Mouse (Mus musculus) c-Kit-positive CD71-positive TER-119-positive erythroid progenitor cells, embryonic 14.5 days (primary cell): ENCODE results near the gene Ankrd35.
"Not testable (repeated sequence)": the region's sequence is repeated elsewhere in the genome, so short reads cannot be mapped to it uniquely, and the experiment has no call there.

Experiments used
- DNase-seq: peaks from one replicate; pipeline ENCODE4 v3.0.0-alpha.2; 2013; ENCODE audit warnings: low spot score

Ankrd35 gene

GRCm38 (mm10) chr3:96673514-96673913, 3.6 kb downstream of the Ankrd35 start:
- DNase-seq: no peak

GRCm38 (mm10) chr3:96674442-96674841, 4.5 kb downstream of the Ankrd35 start:
- no peak for DNase-seq

DNA sequence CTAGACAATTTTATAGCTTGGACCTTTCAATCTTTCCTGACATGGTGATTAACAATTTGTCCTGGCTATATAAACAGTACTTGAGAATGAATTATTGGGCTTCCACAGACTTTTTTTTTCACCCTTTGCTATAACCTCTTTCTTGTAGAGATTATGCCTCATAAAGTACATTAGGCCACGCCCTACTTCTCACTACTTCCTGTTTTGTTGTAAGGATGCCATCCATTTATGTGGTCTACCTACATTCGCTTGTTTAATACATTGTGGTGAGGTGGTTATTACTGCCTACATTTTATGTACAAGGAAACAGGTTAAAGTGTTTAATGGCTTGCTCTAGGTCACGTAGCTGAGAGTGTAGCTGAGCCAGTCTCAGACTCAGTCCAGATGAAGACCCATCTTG, 5.2 kb downstream of the Ankrd35 start:
- DNase-seq: no peak

DNA sequence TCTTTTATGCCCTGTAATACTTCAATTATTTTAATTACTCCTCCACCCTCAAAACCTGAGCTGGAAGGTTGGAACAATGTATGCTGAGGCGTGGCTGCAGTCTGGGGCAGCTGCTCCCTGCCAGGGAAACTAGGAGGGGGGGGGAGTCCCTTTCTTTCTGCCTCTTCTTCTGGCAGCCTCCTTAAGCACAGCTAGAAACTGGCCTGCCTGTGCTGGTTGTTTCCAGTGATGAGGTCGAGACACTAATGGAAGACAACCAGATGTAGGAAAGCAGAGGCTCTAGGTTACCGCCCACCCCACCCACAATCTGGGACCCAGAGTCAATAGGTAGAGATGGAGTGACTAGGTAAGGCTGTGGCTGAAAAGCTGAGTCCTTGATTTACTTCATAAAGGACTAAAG, 5.8 kb downstream of the Ankrd35 start:
- DNase-seq: no peak

- no peak for DNase-seq
Observed at GRCm38 (mm10) chr3:96678456-96678855, 8.5 kb downstream of the Ankrd35 start.

- peak; percentile 31 for DNase-seq
Observed at GRCm38 (mm10) chr3:96679159-96679674, 9.3 kb downstream of the Ankrd35 start.

GRCm38 (mm10) chr3:96680269-96680956, 10.5 kb downstream of the Ankrd35 start:
- DNase-seq: no peak

GRCm38 (mm10) chr3:96683496-96683895, 13.6 kb downstream of the Ankrd35 start:
- DNase-seq: no peak

DNA sequence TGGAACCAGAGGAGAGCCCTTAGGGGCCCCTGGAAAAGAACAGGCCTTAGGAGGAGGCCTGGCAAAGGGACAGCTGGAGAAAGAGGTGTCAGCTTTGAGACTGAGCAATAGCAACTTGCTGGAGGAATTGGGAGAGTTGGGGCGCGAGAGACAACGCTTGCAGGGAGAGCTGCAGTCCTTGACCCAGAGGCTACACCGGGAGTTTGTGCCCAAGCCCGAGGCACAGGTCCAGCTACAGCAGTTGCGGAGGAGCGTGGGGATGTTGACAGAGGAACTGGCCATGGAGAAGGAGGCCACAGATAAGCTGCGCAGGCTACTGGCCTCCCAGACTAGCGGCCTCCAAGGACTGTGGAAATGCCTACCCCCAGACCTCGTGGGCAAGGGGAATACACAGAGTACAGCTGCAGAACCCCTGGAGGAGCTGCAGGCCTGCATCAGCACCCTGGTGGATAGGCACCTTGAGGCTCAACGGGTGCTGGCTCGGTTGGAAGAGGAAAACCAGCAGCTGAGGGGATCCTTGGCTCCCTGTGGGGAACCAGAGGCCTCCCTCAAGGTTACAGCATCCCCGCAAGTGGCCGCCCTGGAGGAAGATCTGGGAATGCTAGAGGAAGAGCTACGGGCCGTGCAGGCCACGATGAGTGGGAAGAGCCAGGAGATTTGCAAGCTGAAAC, 14.4 kb downstream of the Ankrd35 start:
- no peak for DNase-seq

DNA sequence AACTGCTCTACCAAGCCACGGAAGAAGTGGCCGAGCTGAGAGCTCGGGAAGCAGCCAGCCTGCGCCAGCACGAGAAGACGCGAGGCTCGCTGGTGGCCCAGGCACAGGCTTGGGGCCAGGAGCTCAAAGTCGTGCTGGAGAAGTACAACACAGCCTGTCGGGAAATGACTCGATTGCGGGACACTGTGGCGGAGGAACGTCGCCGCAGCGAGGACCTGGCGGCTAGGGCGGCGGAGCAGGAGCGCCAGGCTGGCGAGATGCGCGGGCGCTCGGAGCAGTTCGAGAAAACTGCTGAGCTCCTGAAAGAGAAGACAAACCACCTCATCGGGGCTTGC, 14.9 kb downstream of the Ankrd35 start:
- no peak for DNase-seq

DNA sequence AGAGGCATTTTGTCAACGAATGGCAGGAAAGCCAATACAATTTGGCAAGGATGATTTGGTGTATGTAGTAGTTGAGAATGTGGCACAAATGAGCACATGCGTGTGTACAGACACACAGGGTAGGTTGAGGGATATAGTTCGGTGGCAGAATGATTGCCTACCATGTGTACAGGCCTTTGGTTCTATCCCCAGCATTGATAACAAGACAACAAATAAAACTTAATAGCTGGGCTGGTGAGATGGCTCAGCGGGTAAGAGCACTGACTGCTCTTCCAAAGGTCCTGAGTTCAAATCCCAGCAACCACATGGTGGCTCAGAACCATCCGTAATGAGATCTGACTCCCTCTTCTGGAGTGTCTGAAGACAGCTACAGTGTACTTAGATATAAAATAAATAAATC, 16.1 kb downstream of the Ankrd35 start:
- not testable (repeated sequence) for DNase-seq

DNA sequence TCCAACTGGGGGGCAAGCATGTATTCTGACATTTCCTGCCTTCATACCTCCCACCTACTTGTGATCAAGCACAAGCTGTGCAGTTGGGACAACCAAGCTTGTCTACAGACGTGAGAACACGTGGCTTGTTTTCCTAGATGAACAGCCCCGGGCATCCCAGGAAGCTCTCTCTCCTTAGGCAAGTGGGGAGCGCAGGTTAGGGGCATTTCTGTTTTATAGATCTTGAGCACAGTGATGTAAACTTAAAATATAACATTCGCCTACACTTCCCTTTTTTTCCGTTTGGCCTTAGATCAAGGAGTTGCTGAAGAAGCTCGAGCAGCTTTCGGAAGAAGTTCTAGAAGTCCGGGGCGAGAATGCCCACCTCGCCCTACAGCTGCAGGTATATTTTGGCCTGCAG, 18.9 kb downstream of the Ankrd35 start:
- DNase-seq: no peak

DNA sequence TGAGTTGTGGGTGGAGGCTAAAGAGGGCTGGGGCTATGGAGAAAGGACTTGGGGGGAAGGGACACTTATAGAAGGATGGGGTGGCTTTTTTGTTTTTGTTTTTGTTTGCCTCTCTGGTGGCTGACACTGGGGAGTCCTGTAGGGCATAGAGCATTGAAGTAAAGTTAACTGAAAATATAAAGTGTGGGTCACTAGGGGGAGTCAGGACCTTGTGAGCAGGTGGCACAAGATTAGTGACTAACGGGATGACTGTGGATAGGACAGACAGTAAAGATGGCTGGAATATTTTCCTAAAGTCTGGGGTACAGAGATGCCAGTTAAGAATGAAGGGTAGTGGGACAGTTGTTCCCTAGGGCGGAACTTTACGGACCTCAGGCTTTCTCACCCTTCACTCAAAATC, 20.4 kb downstream of the Ankrd35 start:
- no peak for DNase-seq

- DNase-seq: no peak
Observed at GRCm38 (mm10) chr3:96692506-96692905, 22.6 kb downstream of the Ankrd35 start.

DNA sequence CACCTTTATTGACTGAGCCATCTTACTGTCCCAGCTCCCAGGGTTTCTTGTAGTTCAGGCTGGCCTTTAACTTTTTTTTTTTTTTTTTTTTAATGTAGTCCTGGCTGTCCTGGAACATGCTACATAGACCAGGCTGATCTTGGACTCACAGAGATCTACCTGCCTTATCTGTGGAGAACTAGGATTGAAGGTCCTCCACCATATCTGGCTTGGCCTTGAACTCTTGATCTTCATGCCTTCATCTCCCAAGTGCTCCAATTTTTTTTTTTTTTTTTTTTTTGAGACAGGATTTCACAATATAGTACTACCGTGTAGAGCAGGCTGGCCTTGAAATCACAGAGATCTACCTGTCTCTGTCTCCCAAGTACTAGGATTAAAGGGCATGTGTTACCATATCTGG, 23.6 kb downstream of the Ankrd35 start:
- no peak for DNase-seq

DNA sequence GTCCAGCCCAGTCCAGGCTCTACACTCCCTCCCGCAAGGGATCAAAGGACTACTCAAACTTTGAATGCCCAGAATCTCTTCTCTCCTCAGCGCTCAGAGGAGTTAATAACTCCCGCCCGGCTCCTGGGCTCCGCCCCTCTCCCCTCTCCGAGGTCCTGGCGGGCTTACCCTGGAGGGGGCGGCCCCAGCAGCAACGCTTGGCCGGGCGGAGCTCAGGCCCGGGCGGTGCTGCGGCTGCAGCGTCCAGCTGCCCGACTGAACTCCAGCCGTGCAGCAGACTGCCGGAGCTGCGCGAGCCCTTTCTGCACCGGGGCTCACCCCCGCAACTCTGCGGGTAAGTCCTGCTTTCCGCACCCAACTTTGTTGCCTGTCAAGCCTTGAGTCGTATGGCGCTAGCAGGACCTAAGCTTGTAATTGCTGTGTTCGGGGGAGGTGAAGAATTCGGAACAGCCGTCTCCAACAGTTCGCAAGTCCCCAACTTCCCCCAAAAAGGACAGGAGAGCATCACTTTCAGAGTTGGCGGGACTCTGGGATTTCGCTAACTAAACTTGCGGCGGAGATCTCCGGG, 26.4 kb downstream of the Ankrd35 start, which contains the start of gene Pias3:
TSS of gene Pias3 (plus strand) at position 187 of the 568 bp plus-strand sequence.
- DNase-seq: peak; percentile 55

DNA sequence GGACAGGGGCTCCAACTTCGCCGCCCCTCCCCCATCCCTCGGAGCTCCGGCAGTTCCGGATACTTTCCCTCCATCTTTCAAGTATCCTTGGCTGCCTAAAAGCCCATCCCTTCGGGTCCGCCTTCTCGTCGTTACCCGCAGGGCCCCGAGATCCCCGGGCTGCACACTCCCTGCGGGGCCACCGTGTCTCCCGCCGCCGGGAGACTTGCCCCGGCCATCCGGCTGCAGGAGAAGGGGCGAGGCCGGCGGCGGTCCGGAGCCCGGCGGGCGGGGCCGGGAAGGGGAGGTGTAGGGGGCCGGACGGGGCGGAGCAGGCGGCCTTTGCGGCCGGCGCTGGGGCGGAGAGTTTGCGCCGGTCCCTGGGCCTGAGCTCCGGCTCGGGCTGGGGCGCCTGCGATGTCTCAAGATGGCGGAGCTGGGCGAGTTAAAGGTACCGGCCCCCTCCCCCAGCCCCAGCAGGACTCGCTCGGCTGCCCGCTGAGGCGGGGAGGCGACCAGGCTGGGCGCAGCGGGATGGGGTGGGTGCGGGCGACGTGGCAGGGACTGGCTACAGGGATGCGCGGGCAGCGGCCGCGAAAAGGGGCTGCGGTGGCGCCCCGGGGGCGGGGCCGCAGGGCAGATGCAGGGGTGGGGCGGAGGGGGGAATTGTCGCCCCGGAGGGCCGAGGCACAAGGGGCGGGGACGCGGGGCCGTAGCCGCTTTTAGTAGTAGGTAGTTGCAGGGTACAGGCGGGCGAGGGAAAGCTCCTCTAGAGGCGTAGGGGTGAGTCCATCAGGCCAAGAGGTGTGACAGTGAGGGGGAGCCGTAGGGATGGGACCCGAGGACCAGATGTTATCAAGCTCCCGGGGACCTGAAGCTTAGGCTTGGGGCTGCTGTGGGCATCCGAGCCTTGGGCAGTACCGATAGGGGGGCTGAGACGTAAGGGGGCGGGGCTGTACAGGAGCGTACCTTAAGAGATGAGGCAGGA, 27.1 kb downstream of the Ankrd35 start:
- DNase-seq: peak; percentile 76

DNA sequence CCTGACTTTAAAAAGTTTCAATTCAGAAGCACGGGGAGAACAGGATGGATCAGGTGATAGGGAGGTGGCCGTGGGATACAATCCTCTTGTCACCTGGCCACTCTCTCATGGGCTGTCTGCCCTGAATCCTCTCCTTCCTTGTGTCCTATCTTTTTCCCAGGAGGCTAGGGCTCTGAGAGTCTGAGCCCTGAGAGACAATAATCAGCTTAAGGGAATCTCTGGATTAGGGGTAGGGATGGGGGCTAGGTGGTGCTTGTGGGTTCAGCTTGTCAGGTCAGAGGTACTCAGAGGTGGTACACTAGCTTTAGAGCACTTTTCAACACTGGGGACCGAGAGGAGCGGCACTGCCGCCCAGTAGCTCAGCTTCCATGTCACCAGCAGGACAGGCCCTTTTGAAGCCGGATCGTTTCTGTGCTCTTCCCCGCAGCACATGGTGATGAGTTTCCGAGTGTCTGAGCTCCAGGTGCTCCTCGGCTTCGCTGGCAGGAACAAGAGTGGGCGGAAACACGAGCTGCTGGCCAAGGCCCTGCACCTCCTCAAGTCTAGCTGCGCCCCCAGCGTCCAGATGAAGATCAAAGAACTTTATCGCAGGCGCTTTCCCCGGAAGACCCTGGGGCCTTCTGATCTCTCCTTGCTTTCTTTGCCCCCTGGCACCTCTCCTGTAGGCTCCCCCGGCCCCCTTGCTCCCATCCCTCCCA, 29.2 kb downstream of the Ankrd35 start:
- DNase-seq: no peak

GRCm38 (mm10) chr3:96700376-96700775, 30.4 kb downstream of the Ankrd35 start:
- DNase-seq: peak; percentile 49

- no peak for DNase-seq
Observed at GRCm38 (mm10) chr3:96701003-96701402, 31.1 kb downstream of the Ankrd35 start.

GRCm38 (mm10) chr3:96704778-96705177, 34.8 kb downstream of the Ankrd35 start:
- DNase-seq: no peak
